Mouse (Mus musculus) heart, adult 8-10 months (tissue): ENCODE data around the gene Krt78. TPM values are rescaled to one million over a fixed set of nuclear protein-coding genes. Genes with fewer than 3 reads are reported as not detected.

Experiments used
- total RNA-seq, 4 experiments: library from RNA; stranded (reverse); gene quantifications; 2 replicates each; pipeline ENCODE4 v1.2.4; 2022

Gene Krt78
- total RNA-seq, 4 experiments from 2014 or later, result 0.06 TPM; not detected in 3

Other genes with a start within 250 kb of the Krt78 start
- gene Krt5, start 241.4 kb downstream of the Krt78 start, total RNA-seq, result under 1 TPM in 1 of 4 experiments, not detected in 3; 0.40 TPM
- not detected for gene Krt71, start 211.2 kb downstream of the Krt78 start, total RNA-seq
- gene Krt72, start 167.8 kb downstream of the Krt78 start, total RNA-seq, result not detected
- not detected for gene Krt73, start 151.9 kb downstream of the Krt78 start, total RNA-seq
- gene Krt2, start 136.1 kb downstream of the Krt78 start, total RNA-seq, result not detected
- not detected for gene Krt1, start 103.5 kb downstream of the Krt78 start, total RNA-seq
- gene Krt77, start 84.6 kb downstream of the Krt78 start, total RNA-seq, result not detected
- not detected for gene Krt76, start 61.4 kb downstream of the Krt78 start, total RNA-seq
- gene Krt4, start 29.6 kb downstream of the Krt78 start, total RNA-seq, result not detected
- not detected for gene Krt79, start 14.0 kb downstream of the Krt78 start, total RNA-seq
- 1 to 10 TPM in 3 of 4 experiments, under 1 TPM in 1; 0.92 to 3.0 (median 1.5) TPM for gene Krt8, start 50.2 kb upstream of the Krt78 start, total RNA-seq
- gene Krt18, start 73.9 kb upstream of the Krt78 start, total RNA-seq, result 1 to 10 TPM; 1.9 to 3.9 (median 2.5) TPM
- 100 to 1,000 TPM; 161 to 190 (median 169) TPM for gene Eif4b, start 119.5 kb upstream of the Krt78 start, total RNA-seq
- gene Tns2, start 146.1 kb upstream of the Krt78 start, total RNA-seq, result 100 to 1,000 TPM; 123 to 146 (median 133) TPM
- gene Spryd3, start 181.9 kb upstream of the Krt78 start, total RNA-seq, result 10 to 100 TPM; 13.2 to 16.8 (median 15.6) TPM
- 10 to 100 TPM; 20.6 to 52.4 (median 26.0) TPM for gene Igfbp6, start 190.1 kb upstream of the Krt78 start, total RNA-seq
- gene Soat2, start 196.2 kb upstream of the Krt78 start, total RNA-seq, result under 1 TPM in 3 of 4 experiments, not detected in 1; 0.11 to 0.13 (median 0.12) TPM
- 10 to 100 TPM; 31.5 to 40.0 (median 35.5) TPM for gene Zfp740, start 249.0 kb upstream of the Krt78 start, total RNA-seq